Mouse (Mus musculus): Measurements from ENCODE around the gene Alkbh2.

The Alkbh2 gene

DNA sequence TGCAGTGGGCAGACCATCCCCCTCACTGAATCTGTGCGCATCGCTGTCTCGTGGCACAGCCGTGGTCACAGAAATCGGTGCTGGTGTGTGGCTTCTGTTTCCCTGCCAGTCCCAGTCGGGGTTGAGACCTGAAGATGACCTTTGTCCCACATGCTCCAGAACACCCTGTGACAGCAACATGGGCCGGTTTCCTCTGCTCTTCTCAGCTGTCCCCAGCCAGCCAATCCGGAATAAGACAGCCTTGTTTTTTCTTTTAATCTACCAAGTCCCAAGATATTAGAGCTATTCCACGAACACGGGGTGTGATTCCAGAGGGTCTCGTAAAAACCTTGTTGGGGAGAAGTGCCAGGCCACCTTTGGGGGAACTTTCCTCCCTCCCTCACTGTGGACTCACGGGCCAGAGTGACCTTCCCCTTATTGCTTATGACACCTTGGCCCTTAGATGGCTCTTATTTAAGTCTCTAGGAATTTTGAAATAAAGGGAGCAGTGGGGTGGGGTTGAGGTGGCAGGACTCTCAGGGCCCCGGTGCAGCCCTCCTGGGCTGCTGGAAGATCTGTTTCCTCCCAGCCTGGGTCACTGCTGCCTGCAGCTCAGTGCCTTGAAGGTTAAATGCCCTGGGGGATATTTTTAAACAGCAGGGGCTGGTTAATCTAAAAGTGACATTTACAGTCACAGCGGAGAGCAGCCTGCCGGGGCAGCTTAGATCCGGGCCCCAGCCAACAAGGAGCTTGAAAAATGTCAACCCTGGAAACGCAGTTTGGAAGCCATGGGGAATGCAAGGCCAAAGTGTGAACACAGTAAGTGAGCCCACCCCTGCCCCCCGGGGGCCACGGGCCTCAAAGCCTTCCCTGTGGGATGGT is 18.2 kb upstream of the Alkbh2 start, which contains the start of gene Acacb:
Gene Acacb (plus strand): TSS at position 508 of the 861 bp plus-strand sequence.
- no peak for DNase-seq (ENCODE audit: low read depth, low spot score)

DNA sequence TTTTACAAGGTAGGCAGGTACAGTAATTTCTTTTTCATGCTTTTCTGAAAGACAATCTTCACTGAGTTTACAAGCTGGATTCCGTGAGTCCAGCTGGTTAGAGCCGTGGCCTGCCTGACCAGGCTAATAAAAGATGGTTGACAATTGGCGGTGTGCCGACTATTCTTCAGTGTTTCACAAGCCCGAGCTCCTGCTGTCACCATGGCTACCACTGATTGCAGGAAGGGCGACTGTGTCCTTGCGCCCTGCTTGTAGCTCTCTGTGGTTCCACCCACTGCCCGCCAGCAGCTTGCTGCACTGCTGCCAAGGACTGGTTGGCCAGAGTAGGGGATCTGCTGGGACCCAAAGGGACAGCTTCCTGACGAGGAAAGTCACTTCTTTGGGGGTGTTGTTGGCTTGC is 11.2 kb upstream of the Alkbh2 start:
- DNase-seq (ENCODE audit: low read depth, low spot score): no peak

DNA sequence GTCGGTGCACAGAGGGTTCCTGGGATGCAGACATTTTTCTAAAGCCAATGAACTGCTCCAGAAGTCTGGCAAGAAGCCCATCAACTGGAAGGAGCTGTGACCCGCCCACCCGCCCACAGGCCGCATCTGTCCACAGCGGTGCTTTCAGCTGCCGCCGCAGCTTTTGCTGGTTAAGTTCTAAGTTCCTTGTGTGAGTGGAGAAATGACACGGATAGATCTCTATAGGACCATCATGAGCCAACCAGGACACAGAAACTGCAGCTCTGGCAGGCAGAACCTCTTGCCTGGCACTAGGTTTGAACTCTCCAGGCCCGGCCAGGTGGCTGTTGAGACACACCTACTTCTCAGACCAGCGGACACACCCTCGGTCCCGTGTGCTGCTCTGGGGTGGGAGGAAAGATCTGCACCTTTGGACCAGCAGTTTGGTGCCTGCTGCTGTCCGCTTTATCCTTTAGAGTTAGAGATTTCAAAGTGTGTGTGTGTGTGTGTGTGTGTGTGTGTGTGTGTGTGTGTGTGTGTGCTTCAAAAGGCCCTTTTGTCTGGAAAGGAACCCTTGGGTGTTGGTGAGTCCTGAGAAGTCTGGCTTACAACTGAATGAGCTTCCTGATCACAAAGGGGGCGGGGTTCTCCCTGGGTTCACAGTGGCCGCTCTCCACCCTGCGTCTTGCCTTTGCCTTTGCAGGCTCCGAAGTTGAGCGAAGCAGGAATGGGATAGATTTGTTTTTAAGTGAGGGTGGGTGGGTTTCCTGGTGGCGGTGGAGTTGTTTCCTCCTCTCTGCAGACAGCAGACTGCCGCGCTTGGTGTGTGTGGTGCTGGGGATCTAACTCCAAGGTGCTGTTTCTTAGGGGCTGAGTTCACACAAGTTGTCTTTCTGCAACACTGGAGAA is 10.5 kb upstream of the Alkbh2 start:
- DNase-seq (ENCODE audit: low read depth, low spot score): no peak

DNA sequence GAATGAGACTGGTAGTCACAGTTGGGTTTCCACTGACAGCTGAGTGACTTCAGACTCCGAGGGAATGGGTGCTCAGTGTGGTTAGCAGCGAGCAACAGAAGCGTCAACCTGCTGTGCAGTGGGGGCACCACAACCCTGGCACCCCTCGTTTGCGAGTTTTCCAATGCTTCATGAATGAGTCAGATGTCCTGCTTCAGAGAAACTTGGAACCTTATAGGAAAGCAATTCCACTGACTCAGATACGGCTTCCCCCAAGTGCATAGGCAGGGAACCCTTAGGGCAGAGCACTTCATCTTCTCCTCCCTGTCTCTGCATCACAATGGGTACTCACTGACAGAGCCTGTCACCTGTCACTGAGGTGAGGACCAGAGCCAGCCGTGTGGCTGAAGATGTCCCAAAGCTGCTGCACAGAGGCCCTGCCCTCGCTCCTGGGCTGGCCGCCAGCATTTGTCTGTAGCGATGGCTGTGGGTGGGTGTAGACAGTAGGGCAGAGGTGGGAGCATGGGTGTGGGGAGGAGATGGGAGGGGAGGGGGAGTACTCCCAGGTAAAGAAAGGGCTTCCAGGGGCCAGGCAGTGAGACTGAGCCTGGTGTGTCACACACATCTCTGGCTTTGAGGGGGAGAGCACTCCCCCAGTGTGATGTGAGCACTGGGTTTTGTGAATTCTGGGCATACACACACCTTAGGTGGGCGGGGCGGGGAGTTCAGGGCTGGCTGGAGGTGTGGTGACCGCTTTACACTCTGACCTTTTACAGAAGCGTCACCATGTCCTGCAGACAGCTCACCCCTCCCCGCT is 9.7 kb upstream of the Alkbh2 start:
- DNase-seq (ENCODE audit: low read depth, low spot score): no peak

DNA sequence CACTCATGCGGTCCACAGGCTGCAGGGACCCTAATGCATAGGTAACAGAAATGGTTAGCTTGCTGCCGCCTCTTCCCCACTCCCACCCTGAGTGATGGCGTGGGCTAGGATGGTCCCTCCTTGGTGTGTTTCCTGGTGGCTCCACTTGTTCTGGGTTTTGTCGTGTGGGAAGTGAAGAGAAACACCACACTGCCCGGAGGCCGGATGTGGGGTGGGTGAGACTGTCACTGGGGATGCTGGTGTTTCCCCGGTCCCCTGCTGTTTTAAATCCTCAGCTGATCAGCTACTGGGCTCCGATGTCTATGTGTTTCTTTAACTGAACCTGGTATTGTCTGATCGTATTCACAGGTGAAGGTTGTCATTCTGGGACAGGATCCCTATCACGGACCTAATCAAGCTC is 7.5 kb upstream of the Alkbh2 start:
- DNase-seq (ENCODE audit: low read depth, low spot score): no peak

DNA sequence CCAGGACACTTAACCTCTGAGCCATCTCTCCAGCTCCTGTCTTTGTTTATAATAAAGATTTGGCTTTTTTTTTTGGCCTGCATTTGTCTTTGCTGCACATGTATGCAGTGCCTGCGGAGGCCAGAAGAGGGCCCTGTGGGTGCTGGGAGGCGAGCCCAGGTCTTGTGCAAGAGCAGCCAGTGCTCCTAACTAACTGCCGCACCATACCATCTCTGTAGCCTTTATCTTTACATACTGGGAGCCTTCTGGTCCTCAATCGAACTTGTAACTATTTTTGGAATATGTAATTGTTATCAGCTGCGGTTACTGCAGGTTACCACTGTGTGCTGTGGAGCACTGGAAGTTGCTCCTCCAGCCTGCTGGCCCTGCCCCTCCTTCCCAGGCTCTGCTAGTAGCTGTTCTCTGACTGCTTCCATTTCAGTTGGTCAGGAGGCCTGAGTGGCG is 6.1 kb upstream of the Alkbh2 start:
- peak; percentile 31 for DNase-seq (ENCODE audit: low read depth, low spot score)

DNA sequence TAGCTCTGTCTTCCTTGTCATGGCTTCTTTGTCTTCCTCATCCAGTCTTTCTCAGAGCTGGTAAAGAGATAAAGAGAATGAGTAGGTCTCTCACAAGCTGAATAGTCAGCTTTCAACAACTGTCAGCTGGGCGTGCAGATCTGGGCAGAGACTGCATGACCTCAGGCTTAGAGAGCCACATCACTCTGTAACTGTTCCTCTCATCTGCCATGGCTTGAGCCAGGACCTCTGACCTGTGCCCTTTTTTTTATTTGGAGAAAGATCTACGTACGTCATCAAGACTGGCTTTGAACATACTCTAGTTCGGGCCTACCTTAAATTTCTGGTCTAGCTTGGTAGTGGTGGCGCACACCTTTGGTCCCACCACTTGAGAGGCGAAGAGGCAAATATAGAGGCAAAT is 4.8 kb upstream of the Alkbh2 start:
- DNase-seq (ENCODE audit: low read depth, low spot score): no peak

DNA sequence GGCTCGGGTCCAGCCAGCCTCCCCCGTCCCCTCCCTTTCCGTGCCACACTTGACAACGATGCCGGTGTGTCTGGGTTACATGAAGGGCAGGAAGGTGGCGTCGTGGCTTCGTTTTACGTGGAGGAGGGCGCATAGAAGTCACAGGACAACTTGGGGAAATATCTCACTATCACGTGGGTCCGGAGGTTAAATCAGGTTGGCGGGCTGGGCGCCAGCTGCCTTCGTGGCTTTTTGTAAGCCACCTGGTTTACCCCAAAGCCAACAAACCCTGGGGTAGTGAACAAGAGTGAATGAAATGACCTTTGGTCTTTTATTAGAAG is 3.5 kb upstream of the Alkbh2 start:
- peak; percentile 85 for DNase-seq (ENCODE audit: low read depth, low spot score)

DNA sequence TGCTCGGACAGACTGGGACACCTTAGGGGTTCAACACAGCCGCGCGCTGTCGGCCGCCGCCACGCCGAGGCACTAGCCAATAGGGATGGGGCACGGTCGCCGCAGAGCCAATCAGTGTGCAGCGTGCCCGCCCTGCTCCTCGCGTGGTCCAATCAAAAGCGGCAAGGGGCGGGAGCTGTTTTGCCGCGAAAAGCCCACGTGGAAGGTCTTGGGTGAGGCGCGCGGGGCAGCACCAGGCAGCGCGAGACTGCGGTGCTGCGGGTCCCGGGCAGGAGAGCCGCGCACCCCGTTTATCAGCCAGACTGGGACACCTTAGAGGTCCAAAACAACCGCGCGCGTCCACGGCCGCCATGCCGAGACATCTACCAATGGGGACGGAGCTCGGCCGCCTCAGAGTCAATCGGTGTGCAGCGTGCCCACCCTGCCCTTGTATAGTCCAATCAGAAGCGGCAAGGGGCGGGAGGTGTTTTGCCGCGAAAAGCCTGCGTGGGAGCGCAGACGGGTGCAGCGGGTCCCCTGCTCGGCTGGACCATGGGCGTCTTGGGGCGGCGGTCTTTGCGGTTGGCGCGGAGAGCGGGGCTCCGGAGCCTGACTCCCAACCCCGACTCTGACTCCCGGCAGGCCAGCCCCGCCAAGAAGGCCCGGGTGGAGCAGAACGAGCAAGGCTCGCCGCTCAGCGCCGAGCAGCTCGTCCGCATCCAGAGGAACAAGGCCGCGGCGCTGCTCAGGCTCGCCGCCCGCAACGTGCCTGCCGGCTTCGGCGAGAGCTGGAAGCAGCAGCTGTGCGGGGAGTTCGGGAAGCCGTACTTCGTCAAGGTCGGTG is 2.9 kb upstream of the Alkbh2 start:
- peak; percentile 96 for DNase-seq (ENCODE audit: low read depth, low spot score)

DNA sequence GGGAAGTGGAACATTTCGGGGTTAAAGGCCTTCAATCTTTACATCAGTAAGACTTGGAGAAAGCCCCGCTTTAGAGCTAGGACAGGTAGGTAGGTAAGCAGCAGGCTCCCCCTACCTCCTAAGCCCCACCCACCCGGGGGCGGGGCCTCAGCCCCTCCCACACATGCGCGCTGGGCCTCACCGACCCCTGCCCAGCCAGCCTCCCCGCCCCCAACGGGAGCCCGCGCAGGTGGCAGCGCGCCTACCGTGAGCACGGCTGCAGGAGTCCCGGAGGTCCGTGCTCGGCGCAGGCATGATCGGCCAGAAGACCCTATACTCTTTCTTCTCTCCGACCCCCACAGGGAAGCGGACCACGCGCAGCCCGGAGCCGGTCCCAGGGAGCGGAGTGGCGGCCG is 2.2 kb upstream of the Alkbh2 start, which contains the start of gene Ung:
Gene Ung (plus strand): TSS at position 176 of the 395 bp plus-strand sequence.
- DNase-seq (ENCODE audit: low read depth, low spot score): peak; percentile 86

DNA sequence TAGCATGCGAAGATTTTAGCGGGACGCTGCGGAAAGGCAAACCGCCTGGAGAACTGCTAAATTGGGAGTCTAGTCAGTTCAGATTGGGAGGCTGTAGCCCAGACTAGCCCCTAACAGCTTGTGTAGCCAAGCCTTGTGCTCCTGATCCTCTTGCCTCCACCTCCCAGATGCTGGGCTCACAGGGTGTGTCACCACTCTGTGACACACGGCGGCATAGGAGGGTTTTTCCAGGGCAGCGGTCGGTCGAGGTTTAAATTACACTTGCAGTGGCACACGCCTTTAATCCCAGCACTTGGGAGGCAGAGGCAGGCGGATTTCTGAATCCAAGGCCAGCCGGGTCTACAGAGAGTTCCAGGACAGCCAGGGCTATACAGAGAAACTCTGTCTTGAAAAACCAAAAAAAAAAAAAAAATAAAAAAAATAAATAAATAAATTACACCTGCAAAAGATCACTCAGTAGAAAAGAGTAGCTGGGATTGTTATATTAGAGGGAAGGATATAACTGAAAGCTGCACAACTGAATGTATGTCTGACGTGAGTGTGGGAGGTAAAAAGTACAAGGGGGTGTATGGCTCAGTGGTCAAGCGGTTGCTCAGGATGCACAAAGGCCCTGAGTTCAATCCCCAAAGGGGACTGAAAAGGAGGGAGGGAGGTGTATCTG is 1.7 kb upstream of the Alkbh2 start:
- no peak for DNase-seq (ENCODE audit: low read depth, low spot score)

DNA sequence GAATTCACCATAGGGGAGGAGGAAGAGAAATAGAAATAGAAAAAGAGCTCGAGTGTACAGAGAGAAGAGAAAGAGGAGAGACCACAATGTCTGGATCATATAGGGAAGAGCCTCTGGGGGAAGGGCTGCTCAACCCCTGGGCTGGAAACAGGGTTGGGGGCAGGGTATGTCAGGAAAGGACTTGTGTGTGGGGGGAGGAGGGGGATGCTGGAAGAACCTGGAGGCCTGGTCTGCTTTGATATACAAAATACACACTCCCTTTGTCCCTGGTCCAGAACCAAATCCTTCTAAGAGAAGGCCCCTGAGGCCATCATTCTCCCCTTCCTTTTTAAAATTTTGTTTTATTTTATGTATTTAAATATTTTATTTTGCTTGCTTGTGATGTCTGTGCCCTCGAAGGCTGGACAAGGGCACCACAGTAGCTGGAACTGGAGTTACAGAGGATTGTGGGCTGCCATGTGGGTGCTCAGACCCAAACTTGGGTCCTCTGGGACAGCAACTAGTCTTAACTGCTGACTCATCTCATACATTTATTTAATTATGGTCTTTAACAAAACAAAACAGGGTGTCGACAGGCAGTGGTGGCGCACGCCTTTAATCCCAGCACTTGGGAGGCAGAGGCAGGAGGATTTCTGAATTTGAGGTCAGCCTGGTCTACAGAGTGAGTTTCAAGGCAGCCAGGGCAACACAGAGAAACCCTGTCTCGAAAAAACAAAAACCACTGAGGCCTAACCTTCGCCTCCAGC is 1.3 kb downstream of the Alkbh2 start:
- peak; percentile 17 for DNase-seq (ENCODE audit: low read depth, low spot score)

DNA sequence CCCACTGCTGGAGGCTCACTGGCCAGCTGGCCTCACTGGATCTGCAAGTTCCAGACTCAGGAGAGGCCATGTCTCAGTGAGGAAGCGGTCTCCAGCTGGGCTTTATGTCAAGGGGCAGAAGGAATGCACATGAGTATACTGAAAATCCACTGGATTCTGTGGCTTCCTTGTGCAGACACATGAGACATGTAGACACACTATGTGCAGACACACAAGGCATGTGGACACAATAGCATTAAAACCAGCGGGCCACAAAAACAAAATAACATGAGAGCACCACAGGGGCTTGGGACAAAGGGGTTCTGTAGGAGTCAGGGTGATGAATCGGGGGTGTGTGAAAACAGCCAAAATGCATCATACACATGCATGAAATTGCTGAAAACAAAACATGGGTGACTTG is 2.0 kb downstream of the Alkbh2 start:
- DNase-seq (ENCODE audit: low read depth, low spot score): no peak

DNA sequence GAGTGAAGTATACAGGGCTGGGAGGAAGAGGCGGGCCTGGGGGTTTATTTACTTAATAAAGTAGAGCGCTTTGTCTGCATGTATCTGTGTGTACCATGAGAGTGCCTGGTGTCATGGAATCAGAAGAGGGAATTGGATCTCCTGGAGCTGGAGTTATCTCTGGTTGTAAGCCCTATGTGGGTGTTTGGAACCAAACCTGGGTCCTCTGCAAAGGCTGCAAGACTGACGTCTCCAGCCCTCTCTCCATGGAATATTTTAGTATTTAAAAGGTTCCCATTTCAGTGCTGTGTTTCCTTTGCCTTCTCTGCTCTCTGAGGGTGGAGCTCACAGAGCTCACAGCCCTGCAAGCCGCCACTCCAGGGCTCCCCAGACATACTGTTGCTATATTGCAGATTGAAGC is 8.2 kb downstream of the Alkbh2 start:
- DNase-seq (ENCODE audit: low read depth, low spot score): no peak

DNA sequence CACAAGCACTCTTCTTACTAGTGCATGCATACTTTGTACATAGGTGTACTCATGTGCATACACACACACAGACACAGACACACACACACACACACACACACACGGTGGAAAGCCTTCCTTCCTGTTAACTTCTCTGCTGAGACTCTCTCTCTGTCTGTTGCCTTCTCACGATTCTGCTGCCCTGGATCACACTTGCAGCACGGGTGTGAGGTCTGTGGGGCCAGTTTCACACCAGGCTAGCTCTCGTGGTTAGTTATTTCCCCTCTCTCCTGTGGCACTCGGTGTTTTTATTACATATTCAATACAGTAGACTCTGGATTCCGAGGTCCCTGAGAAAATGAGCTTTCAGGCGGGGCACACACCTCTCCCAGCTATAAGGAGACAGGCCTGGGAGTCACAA is 11.4 kb downstream of the Alkbh2 start:
- DNase-seq (ENCODE audit: low read depth, low spot score): no peak

DNA sequence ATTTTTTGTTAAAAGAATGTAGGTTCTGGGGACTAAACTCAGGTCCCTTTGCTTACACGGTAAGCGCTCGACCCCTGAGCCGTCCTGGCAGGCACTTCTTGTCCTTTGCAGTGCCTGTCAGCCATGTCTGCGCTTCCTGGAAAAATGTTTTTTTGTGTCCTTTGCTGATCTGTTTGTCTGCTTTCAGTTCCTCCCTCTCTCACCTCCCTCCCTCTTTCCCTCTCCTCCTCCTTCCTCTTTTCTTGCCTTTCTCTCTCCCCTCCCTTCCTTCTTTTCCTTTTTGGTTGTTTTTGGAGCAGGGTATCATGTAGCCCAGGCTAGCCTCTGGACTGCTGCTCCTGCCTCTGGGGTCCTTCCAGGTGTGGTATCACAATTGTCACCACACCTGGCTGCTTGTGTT is 13.0 kb downstream of the Alkbh2 start:
- DNase-seq (ENCODE audit: low read depth, low spot score): peak; percentile 53

DNA sequence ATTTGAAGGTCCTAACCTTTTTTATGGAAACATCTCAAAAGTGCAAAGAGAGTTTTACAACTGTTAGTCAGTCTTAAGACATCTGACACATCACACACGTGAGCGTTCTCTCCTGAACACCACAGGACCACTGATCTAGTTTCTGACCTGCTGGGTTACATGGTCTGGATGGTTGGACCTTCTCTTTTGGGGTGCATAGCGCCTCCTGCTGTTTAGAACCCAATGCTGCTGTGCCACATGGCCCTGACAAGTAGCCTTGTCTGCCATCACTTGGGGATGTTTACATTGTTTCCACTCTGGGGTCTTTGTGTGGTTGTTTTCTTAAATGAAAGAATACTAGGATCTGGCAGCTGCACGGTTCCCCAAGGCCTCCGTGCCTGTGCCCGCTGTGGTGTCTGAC is 14.7 kb downstream of the Alkbh2 start:
- peak; percentile 24 for DNase-seq (ENCODE audit: low read depth, low spot score)

DNA sequence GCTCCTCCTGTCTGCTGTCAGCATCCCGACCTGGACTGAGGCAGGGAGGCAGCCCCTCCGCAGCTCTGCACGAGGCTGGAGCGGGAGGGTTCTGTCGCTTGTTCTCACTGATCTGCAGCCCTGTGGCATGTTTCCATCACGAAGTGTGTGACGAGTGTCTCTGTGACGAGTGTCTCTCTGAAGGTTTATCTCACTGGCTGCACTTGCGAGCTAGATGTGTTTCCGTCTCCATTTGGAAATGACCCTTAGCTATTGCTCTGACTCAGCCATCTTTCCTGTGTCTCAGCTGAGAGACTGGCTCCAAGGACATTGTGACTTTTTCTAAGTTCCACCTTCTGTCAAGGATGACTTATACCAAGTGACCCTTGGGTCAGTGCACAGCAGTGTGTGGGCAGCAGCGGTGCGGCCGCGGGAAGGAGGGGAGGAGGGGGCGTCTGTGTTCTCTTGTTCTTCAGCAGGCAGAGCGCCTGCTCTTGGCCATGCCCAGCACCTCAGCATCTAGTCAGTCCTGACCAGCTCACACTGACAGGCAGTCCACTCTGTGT is 21.6 kb downstream of the Alkbh2 start:
- DNase-seq (ENCODE audit: low read depth, low spot score): no peak

DNA sequence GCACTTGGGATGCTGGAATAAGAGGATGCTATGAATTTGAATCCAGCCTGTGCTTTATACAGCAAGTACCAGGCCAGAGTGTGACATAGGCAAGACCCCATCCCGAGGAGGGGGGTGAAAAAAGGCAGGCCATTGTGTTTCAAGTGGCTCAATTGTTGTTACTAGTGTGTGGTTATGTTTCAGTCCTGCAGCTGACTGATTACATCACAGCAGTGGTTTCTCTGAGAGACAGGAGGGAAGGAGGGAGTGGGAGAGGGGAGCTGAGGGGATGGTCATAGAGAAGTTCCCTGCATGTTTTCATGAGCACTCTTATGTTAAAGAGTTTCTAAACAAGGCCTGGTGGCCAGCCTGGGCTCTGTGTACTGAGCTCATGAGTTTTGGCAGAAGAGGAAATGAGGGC is 25.2 kb downstream of the Alkbh2 start:
- no peak for DNase-seq (ENCODE audit: low read depth, low spot score)

All from A20 (cell line).